Mouse (Mus musculus) lung, postnatal 0 days (tissue): ENCODE data around the gene Zfand3. TPM values are rescaled to one million over a fixed set of nuclear protein-coding genes. Genes with fewer than 3 reads are reported as not detected.
A peak's percentile ranks its signal among the peaks of the same experiment; 100 is the strongest.

Source experiments
- ATAC-seq: fragments of 200-750 bp; cut with Nextera tagmentation; 2 replicates; pipeline ENCODE4 v1.8.0; 2017; ENCODE audit warnings: moderate library complexity
- DNase-seq: peaks from one replicate; pipeline ENCODE4 v3.0.0-alpha.2; 2016; ENCODE audit warnings: low spot score
- H3K27ac ChIP-seq: fragments of 300-500 bp; sonication (generic); 2 replicates; pipeline ENCODE4 v1.5.1; 2014; ENCODE audit warnings: antibody characterized with exemption, mild to moderate bottlenecking, low read length, mixed read lengths
- H3K27me3 ChIP-seq: fragments of 300-500 bp; sonication (generic); replicated peaks from 2 replicates; pipeline ENCODE4 v1.6.1; 2014; ENCODE audit warnings: low read length, mixed read lengths; ENCODE audit not compliant: insufficient read depth
- H3K36me3 ChIP-seq: fragments of 300-500 bp; sonication (generic); 2 replicates; pipeline ENCODE4 v1.6.1; 2014; ENCODE audit warnings: low read length, mixed read lengths; ENCODE audit not compliant: insufficient read depth
- H3K4me1 ChIP-seq: fragments of 300-500 bp; sonication (generic); 2 replicates; pipeline ENCODE4 v1.6.1; 2014; ENCODE audit warnings: antibody characterized with exemption, low read depth, low read length, mixed read lengths; ENCODE audit not compliant: insufficient read depth
- H3K4me2 ChIP-seq: fragments of 300-500 bp; sonication (generic); replicated peaks from 2 replicates; pipeline ENCODE4 v1.6.1; 2014; ENCODE audit warnings: low read depth, mild to moderate bottlenecking, low read length, moderate library complexity, mixed read lengths
- H3K4me3 ChIP-seq: fragments of 300-500 bp; sonication (generic); 2 replicates; pipeline ENCODE4 v1.5.1; 2014; ENCODE audit warnings: low read depth, low read length
- H3K9ac ChIP-seq: fragments of 300-500 bp; sonication (generic); replicated peaks from 2 replicates; pipeline ENCODE4 v1.6.1; 2014; ENCODE audit warnings: low read depth, mild to moderate bottlenecking
- H3K9me3 ChIP-seq: fragments of 300-500 bp; sonication (generic); 2 replicates; pipeline ENCODE4 v1.6.1; 2016; ENCODE audit warnings: low read length, mixed read lengths
- CTCF ChIP-seq: IDR thresholded peaks from 2 replicates; pipeline ENCODE4 v1.5.1; 2016; ENCODE audit warnings: antibody characterized with exemption, mild to moderate bottlenecking
- EP300 ChIP-seq: IDR thresholded peaks from 2 replicates; pipeline ENCODE4 v1.6.1; 2016; ENCODE audit warnings: antibody characterized with exemption, mild to moderate bottlenecking, control low read depth
- WGBS: fragments of 180-500 bp; shearing (Covaris S2); extraction: QIAGEN DNeasy Blood & Tissue Kit; methylation state at CpG from one replicate; pipeline ENCODE4 v1.1.7; 2014; 5-methylcytosine and 5-hydroxymethylcytosine counted together
- polyA plus RNA-seq: library from polyadenylated mRNA; unstranded; fragments of >200 nt; fragmentation: Nextera tagmentation; extraction: Ambion mirVana; gene quantifications from 2 replicates; pipeline ENCODE4 v1.2.1, GENCODE M21; 2015

The Zfand3 gene
- polyA plus RNA-seq, 1 experiment from 2014 or later = 52.1 TPM

DNA sequence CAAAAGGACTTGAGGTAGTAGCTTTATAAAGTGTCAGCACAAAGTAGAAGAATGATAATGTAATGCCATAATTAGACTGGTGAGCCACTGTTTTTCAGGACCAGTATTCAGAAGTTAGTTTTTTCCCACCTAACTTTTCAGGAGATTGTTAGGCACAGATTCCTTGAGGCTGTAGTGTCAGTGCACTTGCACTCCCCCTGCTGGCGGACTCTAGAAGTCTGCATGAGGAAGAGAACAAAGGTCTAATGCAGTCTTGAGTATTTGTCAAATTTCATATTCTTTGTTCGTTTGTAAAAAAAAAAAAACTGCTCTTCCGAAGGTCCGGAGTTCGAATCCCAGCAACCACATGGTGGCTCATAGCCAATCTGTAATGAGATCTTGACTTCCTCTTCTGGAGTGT is 20.1 kb downstream of the Zfand3 start:
- TF ChIP-seq EP300 (no peak), CTCF (peak; percentile 88)
- DNase-seq (peak; percentile 77), ATAC-seq (no peak)
- H3K4me1 ChIP-seq = peaks cover 28% of the 10 kb centered on the region; the same call in 1 of the 2 replicates
- no peaks in the 10 kb centered on the region for H3K27me3 ChIP-seq
- H3K9me3 ChIP-seq = no peaks in the 10 kb centered on the region
- 52% methylated on average over 5 of the region's 5 CpGs for WGBS
- H3K36me3 ChIP-seq = no peaks in the 10 kb centered on the region
- H3K9ac ChIP-seq = no peak overlapping the region
- no peak overlapping the region for H3K4me2 ChIP-seq
- H3K27ac ChIP-seq = no peak overlapping the region
- no peak overlapping the region for H3K4me3 ChIP-seq

DNA sequence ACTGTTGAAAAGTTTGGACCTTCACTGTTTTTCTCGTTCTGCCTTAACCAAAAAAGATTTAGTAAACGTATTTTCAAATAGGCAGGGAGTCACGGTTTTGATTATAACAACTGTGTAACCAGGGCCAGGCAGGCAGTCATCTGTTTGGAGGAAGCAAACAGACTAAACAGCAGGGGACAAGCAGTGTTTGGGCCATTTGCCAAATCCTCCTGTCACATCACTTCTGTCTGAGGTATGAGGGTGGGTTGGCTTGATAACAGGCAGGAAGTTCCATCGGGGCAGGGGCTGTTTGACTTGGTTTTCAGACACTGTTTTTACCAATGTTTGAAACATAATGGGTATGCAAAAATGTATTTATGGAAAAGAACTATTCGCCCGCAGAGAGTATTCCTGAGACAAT is 22.1 kb downstream of the Zfand3 start:
- H3K4me2 ChIP-seq = no peak overlapping the region
- no peaks in the 10 kb centered on the region for H3K36me3 ChIP-seq
- TF ChIP-seq CTCF (no peak), EP300 (no peak)
- H3K27me3 ChIP-seq = no peaks in the 10 kb centered on the region
- H3K27ac ChIP-seq = 0 out of 2 replicates have a peak overlapping the region, but pooled peaks have one; percentile 15
- ATAC-seq (peak; percentile 52; the same call in 1 of the 2 replicates), DNase-seq (peak; percentile 60)
- H3K4me3 ChIP-seq = no peak overlapping the region
- 17% methylated on average over 6 of the region's 6 CpGs for WGBS
- H3K9me3 ChIP-seq = no peaks in the 10 kb centered on the region
- no peak overlapping the region for H3K9ac ChIP-seq
- H3K4me1 ChIP-seq = peaks cover 31% of the 10 kb centered on the region; the same call in 1 of the 2 replicates

DNA sequence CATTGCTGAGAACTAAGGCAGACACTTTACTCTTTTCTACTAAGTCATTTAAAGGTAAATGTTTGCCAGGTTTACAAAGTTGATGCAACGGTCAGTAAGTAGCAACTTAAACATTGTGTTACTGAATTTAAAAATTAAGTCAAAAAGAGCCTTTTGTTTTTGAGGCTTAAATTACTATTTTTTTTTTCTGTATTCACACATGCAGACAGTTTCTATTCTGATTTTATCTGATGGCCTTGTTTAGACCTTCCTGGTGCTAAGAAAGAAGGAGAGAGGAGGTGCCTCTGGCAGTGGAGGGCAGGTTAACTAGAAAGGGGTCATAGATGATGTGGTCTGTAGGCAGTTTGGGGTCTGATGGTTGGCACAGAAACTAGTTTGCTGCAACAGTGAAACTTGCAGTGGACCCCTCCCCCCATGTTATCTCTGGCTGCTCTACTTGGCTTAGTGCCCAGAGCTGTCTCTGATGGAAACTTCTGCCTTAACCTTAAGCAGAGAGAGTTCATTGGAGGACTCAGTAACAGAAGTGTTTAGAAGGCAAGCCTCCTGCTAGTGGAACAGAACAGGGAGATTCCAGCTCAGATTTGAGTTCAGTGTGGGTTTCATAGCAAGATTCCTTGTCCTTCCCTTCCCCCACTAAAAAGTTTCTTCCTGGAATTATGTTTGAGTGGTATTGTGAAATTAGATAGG is 23.0 kb downstream of the Zfand3 start:
- ATAC-seq (peak; percentile 86), DNase-seq (peak; percentile 87)
- 16% methylated on average over 1 of the region's 1 CpGs for WGBS
- H3K4me2 ChIP-seq = no peak overlapping the region
- H3K27me3 ChIP-seq = no peaks in the 10 kb centered on the region
- peak overlapping the region; percentile 33 for H3K27ac ChIP-seq
- peak; percentile 77; the same call in 1 of the 2 replicates for TF ChIP-seq EP300
- no peak for TF ChIP-seq CTCF
- peaks cover 31% of the 10 kb centered on the region; the same call in 1 of the 2 replicates for H3K4me1 ChIP-seq
- no peaks in the 10 kb centered on the region for H3K36me3 ChIP-seq
- no peaks in the 10 kb centered on the region for H3K9me3 ChIP-seq
- no peak overlapping the region for H3K9ac ChIP-seq
- no peak overlapping the region for H3K4me3 ChIP-seq

DNA sequence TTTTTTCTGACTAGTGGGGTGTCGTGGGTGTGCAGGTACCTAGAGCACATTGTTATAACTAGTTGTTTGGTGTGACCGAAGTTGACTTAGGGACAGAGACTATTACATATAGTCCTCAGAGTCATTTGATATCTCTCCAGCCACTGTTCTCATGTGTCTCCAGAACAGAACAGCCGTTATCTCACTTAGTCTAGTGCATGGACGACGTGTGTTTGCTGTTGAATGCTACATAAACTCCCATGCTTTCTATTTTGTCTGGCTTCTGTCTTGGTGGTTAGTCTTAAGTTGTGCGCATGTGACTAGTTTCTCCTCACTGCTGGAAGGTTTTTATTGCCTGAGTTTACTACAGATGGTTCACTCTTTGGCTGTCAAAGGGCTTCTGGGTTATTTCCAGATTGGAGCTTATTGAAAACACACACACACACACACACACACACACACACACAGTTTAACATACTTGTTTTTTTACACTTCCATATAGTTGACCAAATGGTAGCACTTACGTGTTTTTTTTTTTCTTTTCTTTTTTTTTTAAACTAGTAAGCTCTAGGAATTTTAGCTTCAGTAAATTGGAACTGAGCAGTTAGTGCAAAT is 25.2 kb downstream of the Zfand3 start:
- H3K4me2 ChIP-seq = no peak overlapping the region

DNA sequence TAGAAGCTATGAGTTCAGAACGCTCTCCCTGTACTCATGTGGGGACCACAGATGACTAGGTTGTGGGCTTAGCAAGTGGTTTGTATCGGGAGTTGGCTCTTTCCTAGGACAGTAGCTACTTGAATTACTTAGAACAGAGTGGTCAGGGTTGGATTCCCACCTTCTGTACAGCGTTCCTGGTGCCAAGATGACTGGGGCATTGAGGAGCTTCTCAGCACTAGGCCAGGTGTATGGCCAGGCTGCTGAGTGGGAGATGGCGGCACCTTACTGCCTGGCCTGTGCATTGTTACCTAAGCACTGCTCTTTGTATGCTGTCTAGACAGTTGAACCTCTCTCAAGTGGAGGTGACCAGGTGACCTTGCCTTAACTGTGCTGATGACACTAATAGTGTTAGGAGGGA is 28.3 kb downstream of the Zfand3 start:
- Histone ChIP-seq H3K36me3 (no peaks in the 10 kb centered on the region), H3K27me3 (no peaks in the 10 kb centered on the region), H3K4me2 (no peak overlapping the region), H3K9me3 (no peaks in the 10 kb centered on the region), H3K9ac (no peak overlapping the region), H3K4me3 (no peak overlapping the region), H3K27ac (no peak overlapping the region), H3K4me1 (peaks cover 16% of the 10 kb centered on the region; the same call in 1 of the 2 replicates)
- no peak for DNase-seq
- no peak for ATAC-seq
- no peak for TF ChIP-seq EP300
- no peak for TF ChIP-seq CTCF
- WGBS = 94% methylated on average over 4 of the region's 4 CpGs

More for the DNA sequence above, 25.2 kb downstream of the Zfand3 start:
- no peak overlapping the region for H3K4me3 ChIP-seq
- no peak overlapping the region for H3K27ac ChIP-seq
- TF ChIP-seq CTCF = no peak
- TF ChIP-seq EP300 = no peak
- H3K9ac ChIP-seq = no peak overlapping the region
- ATAC-seq = no peak
- DNase-seq = no peak
- H3K27me3 ChIP-seq = no peaks in the 10 kb centered on the region
- H3K9me3 ChIP-seq = no peaks in the 10 kb centered on the region
- H3K36me3 ChIP-seq = no peaks in the 10 kb centered on the region
- 61% methylated on average over 7 of the region's 7 CpGs for WGBS
- peaks cover 23% of the 10 kb centered on the region; the same call in 1 of the 2 replicates for H3K4me1 ChIP-seq

DNA sequence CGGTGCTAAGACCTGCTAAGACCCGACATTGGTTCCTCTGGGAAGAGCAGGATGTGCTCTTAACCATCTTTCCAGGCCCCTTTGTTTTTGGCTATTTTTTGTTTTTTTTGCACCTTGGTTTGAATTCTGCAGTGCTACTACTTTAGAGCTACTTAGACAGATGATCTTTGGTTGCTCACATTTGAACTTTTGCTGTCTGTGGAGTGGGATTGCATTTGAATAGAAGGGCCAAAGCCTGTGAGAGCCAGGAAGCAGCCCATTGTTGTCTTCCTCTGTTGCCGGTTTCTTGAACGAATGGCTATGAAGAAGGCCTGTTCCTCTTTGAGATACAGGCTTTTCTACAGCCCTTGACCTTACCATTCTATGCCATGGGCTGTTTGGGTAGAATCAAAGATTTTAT is 29.5 kb downstream of the Zfand3 start:
- ATAC-seq = no peak

More for the DNA sequence above, 29.5 kb downstream of the Zfand3 start:
- Histone ChIP-seq H3K9me3 (no peaks in the 10 kb centered on the region), H3K36me3 (no peaks in the 10 kb centered on the region), H3K4me2 (no peak overlapping the region), H3K9ac (no peak overlapping the region), H3K27ac (no peak overlapping the region), H3K4me1 (peaks cover 7% of the 10 kb centered on the region; the same call in 1 of the 2 replicates), H3K27me3 (no peaks in the 10 kb centered on the region), H3K4me3 (no peak overlapping the region)
- no peak for TF ChIP-seq CTCF
- TF ChIP-seq EP300 = no peak
- 72% methylated on average over 4 of the region's 4 CpGs for WGBS
- no peak for DNase-seq
